Mouse (Mus musculus) heart, adult 18-20 months (tissue): ENCODE measurements at regions not wholly inside any gene's neighbourhood (a gene's known extent, or its start where the extent isn't known, plus 50 kb on each side); places are given as distances from the start of the nearest gene placed in this dataset.

Experiments
- DNase-seq, 2 experiments: peaks; one replicate each; pipeline ENCODE4 v3.0.0; 2021 to 2022; ENCODE audit warnings: mixed read lengths in 1 of 2

DNA sequence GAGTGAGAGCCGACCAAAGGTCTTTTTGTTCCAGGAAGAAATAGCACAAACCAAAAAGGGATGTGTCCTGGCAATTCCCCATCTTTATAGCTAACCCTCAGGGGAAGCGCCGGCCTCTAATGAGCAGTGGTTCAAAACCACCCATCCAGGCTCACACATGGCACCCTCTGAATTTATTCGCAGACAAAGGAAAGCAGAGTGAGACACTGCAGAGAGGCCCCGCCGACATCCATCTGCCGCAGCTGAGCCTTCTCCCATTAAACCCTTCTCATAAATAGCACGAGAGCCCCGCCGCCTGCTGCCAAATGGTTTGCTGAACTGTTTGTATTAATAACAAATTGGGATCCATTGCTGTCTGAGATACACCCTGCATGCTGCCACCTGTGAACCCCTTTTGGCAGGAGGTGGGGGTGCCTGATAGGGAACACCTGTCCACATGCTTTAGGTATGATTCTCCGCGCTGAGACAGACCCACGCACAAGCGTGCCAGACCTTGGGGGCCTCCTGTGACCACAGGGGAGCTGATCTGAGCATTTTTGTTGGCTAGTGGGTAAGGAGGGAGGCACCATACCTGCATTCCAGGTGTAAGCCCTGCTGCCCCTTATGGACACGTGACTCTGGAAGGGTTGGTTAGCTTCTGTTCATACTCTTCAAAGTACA, 422.6 kb upstream of the Castor2 start:
- DNase-seq: no peak

DNA sequence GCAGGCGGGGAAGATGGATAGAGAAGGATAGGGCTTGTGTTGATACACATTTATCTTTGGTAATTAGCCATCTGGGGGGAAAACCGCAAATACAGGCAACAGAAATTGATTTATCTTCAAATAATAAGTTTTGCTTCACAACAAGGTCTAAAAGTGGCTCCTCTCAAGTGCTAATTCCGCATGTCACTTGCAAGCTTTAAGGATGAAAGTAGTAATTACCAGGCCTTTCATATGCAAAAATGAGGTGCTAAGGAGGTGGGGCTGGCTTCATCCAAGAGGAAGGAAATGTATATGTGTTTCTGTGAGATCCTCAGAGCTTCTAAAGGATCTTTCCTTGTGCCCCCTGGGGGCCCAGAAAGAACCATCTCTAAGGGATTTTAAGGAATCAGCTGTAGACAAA, 423.9 kb upstream of the Castor2 start:
- DNase-seq: no peak

DNA sequence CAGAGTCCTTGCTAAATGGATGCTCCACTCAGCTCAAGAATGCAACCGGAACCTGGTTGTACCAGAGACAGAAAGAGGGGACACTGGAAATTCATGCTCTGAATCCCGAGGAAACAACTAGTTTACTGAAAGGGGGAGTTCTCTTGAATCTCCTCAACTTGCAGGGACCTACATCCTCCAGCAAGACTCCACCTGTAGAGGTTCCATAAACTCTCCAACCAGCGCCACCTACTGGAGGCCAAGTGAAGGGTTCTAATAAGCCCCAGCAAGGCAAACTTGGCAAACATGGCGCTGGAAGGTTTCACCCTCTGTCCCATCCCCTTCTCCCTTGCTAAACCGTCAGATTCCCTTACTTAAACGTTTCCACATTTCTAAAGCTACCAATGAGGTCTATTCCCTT, 433.0 kb upstream of the Castor2 start:
- peak; percentile 12 to 63 for DNase-seq

DNA sequence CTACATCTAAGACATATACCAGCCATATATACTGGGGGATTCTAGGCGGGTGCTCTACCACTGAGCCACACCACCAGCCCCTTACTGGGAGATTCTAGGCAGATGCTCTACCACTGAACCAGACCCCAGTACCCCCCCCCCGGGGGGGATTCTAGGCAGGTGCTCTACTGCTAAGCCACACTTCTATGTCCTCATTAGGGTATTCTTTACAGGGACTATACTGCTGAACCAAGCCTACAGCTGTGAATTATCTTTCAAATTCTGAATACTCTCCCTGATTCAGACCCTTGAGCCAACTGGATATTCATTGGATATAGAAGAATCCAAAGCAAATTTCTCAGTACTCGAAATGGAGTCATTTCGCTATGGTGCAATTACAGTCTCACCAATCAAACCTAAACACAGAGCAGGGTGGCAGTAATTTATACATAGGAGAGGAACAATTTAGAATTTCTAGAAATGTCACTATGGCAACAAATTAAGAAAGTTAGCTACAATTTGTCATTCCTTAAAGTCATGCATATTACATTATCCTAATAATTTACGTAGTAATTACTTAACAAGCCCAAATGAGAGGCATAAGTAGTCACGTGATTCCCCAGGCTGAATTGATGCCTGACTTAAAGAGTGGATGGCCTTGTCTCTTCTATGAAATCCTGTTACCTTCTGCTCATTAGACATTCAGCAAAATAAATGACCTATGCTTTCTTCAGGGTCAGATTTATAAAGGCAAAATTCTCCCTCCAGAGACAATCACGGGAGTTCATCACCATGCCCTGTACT, 436.8 kb upstream of the Castor2 start:
- DNase-seq: no peak

DNA sequence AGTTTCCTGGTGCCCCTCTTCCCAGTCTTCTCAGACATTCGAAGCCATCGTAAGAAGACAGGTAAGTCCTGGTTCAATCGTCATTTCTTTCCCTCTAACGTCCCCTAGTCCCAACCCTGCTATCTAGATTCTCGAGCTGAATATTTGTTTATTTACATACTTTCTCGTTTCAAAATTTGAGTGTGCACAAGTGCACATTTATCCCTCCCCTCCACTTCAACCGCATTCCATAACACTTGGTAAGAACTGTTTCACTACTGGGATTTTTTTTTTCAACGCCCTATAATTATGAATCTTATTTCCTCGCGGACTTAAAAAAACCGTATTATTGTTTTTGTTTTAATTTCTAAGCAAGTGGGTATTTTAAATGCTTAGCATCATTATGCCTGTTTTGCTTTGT, 439.2 kb upstream of the Castor2 start:
- DNase-seq: no peak

DNA sequence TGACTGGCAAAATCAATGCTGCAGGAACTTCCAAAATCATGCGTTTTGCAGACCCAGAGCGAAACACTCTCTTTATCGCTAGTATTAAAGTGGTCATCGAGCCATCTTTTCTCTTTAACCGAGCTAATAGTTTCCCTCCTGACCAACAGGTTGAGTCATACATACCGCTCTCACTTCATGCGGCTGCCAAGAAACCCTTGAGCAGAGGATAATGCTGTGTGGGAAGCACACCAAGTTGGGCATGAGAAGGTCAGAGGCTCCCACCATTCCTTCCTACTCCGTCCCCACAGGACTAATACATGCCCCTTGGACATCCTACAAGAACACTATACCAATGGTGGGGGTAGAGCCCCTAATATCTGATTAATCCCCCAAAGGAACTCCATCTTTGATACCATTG, 442.7 kb upstream of the Castor2 start:
- DNase-seq: peak; percentile 2

DNA sequence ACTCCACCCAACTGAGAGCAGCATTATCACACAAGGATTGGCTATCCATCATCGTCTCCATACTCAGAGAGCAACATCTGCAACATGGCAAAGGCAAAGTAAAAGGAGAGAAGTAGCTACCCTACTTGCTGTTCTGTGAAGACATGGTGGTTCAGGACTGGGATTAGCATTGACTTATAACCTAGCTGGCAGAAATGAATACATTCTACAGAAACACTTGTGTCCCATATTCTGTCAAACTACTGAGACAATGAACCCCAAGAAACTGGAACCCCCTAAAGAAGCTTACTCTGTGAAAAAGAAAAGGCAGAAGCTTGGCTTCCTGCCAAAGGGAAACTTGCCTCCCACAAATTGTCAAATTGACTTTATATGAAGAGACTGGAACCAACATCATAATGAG, 446.1 kb upstream of the Castor2 start:
- no peak for DNase-seq

DNA sequence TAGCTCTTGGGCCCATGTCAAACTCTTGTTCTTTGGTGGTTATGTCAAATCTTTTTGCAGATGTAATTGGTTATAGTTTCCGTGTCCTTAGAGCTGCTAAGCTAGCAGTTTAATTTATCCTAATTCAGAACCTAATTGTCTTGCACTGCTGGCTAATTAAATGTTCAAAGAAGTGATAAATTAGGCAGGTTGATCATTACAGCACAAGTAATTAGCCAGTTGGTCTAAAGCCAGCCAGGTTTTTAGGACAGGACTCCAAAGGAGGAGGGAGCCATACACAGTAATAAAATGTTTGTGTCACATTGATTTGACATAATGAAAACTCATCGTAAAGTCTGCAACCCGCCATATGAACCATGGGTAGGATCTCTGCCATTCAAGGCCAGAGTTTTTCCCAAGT, 449.3 kb upstream of the Castor2 start:
- DNase-seq: no peak

DNA sequence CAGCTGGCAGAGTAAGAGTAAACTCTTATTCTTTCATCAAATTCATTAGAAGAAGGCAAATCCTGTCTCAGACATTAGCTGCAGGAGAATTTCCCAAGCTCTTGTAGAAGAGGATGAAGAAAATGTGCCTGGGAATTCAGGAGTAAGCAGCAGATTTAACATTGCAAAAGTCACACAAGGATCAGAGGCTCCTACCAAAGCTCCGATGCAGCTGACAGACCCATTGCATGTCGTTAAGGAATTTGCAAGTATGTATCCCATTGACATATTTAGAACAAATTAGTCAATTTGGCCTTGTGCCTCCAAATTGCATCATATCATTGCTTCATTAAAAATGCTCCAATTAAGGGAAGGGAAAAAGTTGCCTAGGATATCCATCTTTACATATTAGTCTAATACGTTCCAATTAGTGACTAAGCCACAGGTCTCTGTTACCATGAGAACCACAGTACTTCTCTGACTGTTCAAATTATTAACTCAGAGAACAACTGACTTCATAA, 453.8 kb upstream of the Castor2 start:
- no peak for DNase-seq

DNA sequence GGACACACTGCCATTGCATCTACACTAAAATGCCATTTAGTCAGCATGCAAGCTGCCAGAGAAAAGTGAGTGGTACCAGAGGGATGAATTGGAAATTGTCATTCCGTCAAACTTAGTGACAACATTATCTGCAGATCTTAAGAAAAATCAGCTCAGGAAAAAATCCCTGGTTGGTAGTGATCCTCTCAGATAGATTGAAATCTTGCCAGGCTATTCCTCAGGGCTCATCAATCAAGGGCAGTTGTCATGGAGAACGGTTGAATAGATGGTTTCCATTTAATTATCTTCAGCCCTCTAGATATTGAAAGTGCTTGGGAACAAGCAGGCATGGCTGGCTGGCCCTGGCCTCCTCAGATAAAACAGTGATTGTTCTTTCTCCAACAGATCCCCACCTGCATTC, 456.2 kb upstream of the Castor2 start:
- DNase-seq: no peak

DNA sequence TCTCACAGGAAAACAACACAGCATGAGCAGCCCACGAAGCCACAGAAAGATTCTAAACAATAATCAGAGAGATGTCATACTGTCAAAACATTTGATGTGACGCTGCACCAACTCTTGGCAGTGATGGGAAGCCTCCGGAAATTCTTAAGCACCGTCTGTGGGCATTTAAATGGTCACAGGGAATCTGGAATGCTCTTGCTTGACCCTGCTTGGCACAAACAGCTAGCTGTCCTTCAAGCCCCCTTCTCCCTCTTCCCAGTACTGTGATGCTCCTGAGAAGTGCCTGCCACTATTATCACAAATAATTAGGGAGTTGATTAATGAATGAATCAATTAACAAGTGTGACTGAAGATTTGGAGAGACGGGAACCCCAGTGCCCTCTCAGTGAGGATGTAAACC, 465.0 kb upstream of the Castor2 start:
- DNase-seq: no peak

DNA sequence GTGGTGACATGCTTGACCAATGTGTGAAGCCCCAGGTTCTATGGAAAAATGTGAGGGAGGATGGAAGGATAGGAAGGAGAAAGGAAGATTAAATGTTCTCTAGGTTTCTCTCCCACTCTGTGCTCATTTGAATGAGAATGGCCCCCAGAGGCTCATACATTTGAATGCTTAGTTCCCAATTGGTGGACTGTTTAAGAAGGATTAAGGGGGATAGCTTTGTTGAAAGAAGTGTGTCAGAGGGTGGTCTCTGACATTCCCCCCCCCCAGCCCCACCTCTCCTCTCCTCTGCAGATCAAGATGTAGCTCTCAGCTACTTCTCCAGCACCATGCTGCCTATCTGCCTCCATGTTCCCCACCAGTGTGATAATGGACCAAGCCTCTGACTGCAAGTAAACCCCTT, 467.7 kb upstream of the Castor2 start:
- DNase-seq: no peak

DNA sequence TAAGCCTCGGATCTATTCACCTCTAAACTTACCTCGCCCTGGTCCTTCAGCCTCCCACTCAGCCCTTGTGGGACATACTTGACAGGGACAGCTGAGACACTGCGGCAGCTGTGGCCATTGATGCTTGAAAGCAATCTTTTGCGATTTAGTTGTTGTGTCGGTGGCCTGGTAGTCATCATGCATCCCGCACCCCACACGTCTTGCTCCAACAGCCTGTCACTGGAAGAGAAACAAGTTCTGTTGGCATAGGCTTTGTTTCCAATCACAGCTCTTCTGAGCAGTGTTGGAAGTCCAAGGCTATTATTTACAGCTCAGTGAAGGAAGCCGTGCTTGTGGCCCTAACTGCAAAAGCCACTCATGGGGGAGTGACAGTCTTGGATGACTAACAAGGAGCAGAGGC, 480.2 kb upstream of the Castor2 start:
- no peak for DNase-seq

DNA sequence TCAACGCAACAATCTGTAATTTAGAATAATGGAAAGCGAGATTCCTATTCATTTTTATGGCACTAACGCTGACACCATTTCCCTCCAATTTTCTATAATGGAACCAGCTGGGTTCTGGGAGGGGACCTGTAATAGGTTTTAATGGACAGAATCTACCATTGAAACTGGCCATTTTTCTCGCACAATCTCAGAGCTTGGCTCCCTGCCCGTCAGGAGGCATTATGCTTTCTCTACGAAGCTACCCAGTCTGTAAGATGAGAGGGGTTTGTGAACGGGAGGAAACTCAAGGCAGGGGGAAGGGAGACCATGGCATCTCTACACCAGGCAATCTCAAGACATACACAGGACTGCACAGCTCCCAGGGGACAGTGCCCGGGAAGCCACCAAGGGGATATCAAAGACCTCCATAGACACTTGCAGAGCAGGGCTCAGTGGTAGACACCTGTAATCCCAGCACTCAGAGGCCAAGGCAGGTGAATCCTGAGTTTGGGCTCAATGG, 498.2 kb upstream of the Castor2 start:
- DNase-seq: no peak

DNA sequence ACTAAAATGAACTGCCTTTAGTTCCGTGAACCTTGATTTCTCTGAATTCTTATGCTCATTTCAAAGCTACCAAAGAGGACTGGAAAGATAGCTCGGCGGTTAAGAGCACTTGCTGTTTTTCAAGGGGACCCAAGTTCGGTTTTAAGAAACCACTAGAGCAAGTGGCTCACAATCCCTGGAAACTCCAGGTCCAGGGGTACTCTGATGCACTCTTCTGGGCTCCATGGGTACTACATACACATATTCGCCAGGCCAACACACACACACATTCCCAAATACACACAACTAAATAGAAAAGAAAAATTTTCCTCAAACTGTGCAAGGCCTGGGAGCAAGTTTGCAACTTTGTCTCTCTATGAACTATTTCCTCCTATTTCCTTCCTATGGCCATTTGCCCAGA, 498.9 kb upstream of the Castor2 start:
- DNase-seq: no peak

DNA sequence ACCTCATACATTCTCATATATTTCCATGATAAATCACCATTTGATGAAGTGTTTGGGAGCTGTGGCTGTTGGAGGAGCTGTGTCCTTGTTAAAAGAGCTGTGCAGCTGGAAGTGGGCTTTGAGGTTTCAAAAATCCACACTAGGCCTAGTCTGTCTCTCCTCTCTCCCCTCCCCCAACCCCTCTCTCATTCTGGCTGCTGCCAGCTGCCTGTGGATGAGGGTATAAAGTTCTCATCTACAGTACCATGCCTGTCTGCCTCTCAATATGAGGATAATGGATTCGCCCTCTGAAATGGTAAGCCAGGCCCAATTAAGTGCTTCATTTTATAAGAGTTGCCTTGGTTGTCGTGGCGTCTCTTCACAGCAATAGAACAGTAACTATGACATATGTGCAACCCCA, 501.4 kb upstream of the Castor2 start:
- no peak for DNase-seq

DNA sequence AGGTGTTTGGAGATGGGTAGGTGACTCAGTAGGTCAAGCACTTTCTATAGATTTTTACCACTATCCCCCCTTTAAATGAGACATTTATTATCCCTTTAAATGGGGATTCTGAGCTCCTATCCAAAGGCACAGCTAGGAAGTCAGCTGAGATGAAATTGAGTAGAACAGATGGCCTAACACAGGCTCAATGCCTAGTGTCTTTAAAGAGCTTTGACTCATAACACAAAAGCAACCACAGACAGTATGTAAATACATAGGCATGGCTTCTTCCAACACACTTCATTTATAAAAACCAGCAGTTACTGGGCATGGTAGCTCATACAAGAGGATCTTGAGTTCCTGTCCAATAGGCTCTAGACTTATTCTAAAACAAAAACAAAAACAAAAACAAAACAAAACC, 513.0 kb upstream of the Castor2 start:
- DNase-seq: no peak

DNA sequence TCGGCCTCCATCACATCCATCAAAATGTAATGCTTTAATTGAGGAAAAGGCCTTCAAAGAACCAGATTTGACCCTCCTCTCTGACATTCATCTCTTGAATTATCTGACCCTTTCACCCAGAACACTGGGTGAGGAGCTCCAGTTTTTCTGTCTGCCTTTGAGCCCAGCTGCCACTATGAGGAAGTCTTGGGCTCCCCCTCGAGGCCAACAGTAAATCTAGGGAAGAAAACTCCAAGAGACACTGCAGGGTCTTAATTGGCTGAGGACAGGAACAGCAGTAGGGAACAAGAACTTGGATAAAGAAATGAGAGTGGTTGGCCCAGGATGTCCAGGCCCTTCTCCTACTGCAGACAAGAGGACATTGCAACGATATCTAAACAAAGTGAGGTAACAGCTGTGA, 514.3 kb upstream of the Castor2 start:
- DNase-seq: peak; percentile 27 to 56

DNA sequence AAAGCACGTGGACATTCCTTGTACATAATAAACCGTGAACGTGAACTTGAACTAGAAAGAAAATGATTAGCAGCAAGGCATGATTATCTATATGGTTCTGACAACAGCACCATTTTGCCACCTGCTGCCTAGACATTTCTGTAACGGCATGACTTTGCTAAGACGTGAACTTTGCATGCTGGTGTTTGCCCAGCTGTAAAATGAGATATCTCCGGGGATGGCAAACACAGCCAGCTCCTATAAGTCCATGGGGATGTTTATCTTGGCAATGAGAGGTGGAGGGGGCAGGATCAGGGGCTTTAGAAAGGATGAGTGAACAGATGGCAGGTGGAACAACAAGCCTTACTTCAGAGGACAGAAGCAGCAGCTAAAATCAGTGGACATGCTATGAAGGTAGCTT, 522.9 kb upstream of the Castor2 start:
- no peak for DNase-seq

DNA sequence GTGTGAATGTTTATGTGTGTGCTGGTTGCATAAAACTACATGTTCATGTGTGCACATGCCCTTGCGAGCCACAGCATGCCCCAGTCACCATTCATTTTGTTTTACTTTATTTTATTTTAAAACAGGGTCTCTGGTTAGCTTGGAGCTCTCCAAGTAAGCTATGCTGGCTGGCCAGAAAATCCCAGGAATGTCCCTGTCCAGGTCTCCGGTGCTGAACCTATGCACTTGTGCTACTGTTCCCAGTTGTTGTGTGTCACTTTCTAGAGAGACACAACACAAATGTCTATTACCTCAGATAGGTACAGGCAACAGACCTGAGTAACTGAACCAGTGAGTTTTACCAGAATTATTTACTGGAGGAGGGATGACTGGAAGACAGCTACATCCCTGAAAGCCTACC, 530.4 kb upstream of the Castor2 start:
- no peak for DNase-seq

DNA sequence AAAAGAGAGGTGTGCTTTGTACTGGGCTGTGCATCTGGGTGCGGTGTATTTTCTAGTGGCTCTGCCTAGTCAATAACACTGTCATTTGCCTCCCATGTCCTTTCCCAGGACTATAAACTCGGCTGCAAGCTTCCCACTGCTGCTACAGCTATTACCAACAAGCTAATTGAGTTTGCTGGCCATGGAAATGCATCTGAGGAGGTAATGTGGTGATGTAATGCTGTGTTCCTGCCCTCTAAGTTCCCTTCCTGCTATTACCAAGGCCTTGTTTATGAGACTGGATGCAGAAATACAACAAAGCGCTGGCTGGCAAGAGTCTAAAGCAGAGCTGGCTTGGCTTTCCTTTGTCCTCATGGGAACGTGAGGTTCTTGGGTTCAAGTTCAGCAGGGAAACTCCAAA, 533.0 kb upstream of the Castor2 start:
- no peak for DNase-seq

DNA sequence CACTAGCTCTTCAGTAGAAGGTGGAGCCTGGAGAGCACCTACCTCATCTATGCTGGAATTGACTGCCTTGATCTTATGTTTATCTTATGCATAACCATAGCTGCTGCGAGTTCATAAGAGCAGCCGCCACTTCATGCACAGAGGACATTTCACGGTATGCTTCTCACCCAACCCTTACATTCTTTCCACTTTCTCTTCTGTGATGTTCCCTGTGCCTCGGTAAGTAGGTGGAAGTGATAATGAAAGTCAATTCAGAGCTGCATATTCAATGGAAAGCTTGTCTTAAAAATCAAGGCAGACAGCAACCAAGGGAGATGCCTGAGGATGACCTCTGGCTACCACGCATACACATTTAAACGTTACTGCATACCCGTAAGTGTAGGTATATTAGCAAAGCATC, 548.9 kb upstream of the Castor2 start:
- DNase-seq: no peak

DNA sequence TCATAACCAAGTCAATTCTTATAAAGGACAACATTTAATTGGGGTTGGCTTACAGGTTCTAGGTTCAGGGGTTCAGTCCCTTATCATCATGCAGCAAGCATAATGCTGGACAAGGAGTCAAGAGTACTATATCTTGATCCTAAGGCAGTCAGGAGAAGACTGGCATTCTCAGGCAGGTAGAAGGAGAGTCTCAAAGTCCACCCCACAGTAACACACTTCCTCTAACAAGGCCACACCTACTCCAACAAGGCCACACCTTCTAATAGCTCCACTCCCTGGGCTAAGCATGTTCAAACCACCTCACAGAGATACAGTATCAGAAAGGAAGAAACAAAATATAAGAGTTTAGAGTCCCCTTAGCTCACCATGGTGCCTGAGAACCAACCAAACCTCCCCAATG, 557.3 kb upstream of the Castor2 start:
- DNase-seq: no peak

DNA sequence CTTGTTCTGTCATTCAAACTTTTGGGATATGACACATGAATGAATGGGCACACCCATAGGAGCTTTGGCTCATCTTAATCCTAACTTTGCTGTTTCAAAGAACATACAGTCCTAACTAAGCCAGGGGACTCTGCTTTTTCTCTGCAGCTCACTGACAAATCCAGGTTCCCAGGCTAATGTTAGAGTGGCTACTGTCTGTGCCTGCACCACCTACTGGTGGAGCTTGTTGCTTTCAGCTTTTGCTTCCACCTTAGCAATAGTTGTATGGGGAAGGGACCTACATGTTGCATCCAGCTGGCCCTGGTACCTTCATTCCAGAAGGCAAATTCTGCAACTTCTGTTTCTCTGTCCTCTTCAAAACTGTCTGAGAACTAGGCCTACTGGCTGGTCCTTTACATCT, 566.8 kb upstream of the Castor2 start:
- peak; percentile 1 to 19 for DNase-seq
